7 mouse cellular contexts compared by ENCODE assay signal in genomic region chr11:115321906-115322693, GRCm38 (mm10). TPM values are rescaled to one million over a fixed set of nuclear protein-coding genes. Genes with fewer than 3 reads are reported as not detected.
DNase-seq lines count a peak whose midpoint lies in the region; ATAC-seq and TF ChIP-seq lines count a peak whose summit lies in the region.

Gene Ush1g (minus strand): TSS chr11:115322041.

- no peaks in the 10 kb centered on the region for H3K36me3 ChIP-seq in C2C12 (ENCODE audit: control insufficient read depth, insufficient read depth)
- no peaks in the 10 kb centered on the region for H3K36me3 ChIP-seq in hindbrain, embryonic 16.5 days (ENCODE audit: control insufficient read depth, insufficient read depth, low read length)
- H3K36me3 ChIP-seq in liver, embryonic 15.5 days (replicated peaks), result no peaks in the 10 kb centered on the region
- no peaks in the 10 kb centered on the region for H3K36me3 ChIP-seq in neural tube, embryonic 12.5 days

- no peaks in the 10 kb centered on the region for H3K9me3 ChIP-seq in hindbrain, embryonic 16.5 days (ENCODE audit: control insufficient read depth, low read length)
- no peaks in the 10 kb centered on the region for H3K9me3 ChIP-seq in liver, embryonic 15.5 days (replicated peaks)
- no peaks in the 10 kb centered on the region for H3K9me3 ChIP-seq in neural tube, embryonic 12.5 days

- peak within 1 kb of the TSS; percentile 29 for H3K9ac ChIP-seq in hindbrain, embryonic 16.5 days (ENCODE audit: low read depth, low read length)
- H3K9ac ChIP-seq in liver, embryonic 15.5 days, result no peak within 1 kb of the TSS
- no peak within 1 kb of the TSS for H3K9ac ChIP-seq in neural tube, embryonic 12.5 days

- H3K79me2 ChIP-seq in C2C12 (ENCODE audit: control insufficient read depth, insufficient read depth), result no peaks in the 10 kb centered on the region

- H3K4me3 ChIP-seq in C2C12 (ENCODE audit: insufficient read depth, poor library complexity, severe bottlenecking), result no peak within 1 kb of the TSS
- peak within 1 kb of the TSS; percentile 14; the same call in 1 of the 2 replicates for H3K4me3 ChIP-seq in hindbrain, embryonic 16.5 days (ENCODE audit: low read length)
- peak within 1 kb of the TSS; percentile 5; the same call in 1 of the 2 replicates for H3K4me3 ChIP-seq in liver, embryonic 15.5 days (replicated peaks)
- no peak within 1 kb of the TSS for H3K4me3 ChIP-seq in neural tube, embryonic 12.5 days

- peak within 1 kb of the TSS; percentile 29 for H3K4me2 ChIP-seq in hindbrain, embryonic 16.5 days (ENCODE audit: low read length)
- peak within 1 kb of the TSS; percentile 27; the same call in 1 of the 2 replicates for H3K4me2 ChIP-seq in liver, embryonic 15.5 days
- H3K4me2 ChIP-seq in neural tube, embryonic 12.5 days (replicated peaks), result peak within 1 kb of the TSS; percentile 35

- peak; percentile 51 for DNase-seq in 3134 (ENCODE audit: extremely low read depth, insufficient read length, low spot score)
- peak; percentile 13 for DNase-seq in c-Kit-negative CD71-positive TER-119-positive erythroid progenitor cells, embryonic 14.5 days (ENCODE audit: low read depth, low spot score)

- H3K27me3 ChIP-seq in C2C12 (ENCODE audit: control insufficient read depth, insufficient read depth, insufficient read length), result peaks cover 46% of the 10 kb centered on the region
- peaks cover 66% of the 10 kb centered on the region for H3K27me3 ChIP-seq in hindbrain, embryonic 16.5 days (replicated peaks; ENCODE audit: control insufficient read depth, insufficient read depth, low read length)
- peaks cover 94% of the 10 kb centered on the region for H3K27me3 ChIP-seq in liver, embryonic 15.5 days
- H3K27me3 ChIP-seq in neural tube, embryonic 12.5 days (replicated peaks), result peaks cover 87% of the 10 kb centered on the region

- H3K79me3 ChIP-seq in C2C12 (ENCODE audit: low read depth), result no peaks in the 10 kb centered on the region

- WGBS in hindbrain, embryonic 16.5 days, result 4% methylated on average over 34 of the region's 35 CpGs
- WGBS in liver, embryonic 15.5 days (ENCODE audit: insufficient replicate concordance), result 5% methylated on average over 35 of the region's 35 CpGs
- WGBS in neural tube, embryonic 12.5 days, result 3% methylated on average over 35 of the region's 35 CpGs

- peaks cover 21% of the 10 kb centered on the region for H3K4me1 ChIP-seq in hindbrain, embryonic 16.5 days (ENCODE audit: control insufficient read depth, insufficient read depth, low read depth, low read length)
- peaks cover 3% of the 10 kb centered on the region; the same call in 1 of the 2 replicates for H3K4me1 ChIP-seq in liver, embryonic 15.5 days (replicated peaks)
- H3K4me1 ChIP-seq in neural tube, embryonic 12.5 days, result peaks cover 36% of the 10 kb centered on the region

- no peak within 1 kb of the TSS for H3K27ac ChIP-seq in hindbrain, embryonic 16.5 days (ENCODE audit: low read depth, low read length)
- H3K27ac ChIP-seq in liver, embryonic 15.5 days (replicated peaks), result no peak within 1 kb of the TSS
- H3K27ac ChIP-seq in neural tube, embryonic 12.5 days, result no peak within 1 kb of the TSS

- ATAC-seq in erythroid progenitor cell, adult 5-6 weeks (replicated peaks; ENCODE audit: low FRiP score, poor library complexity, severe bottlenecking), result 0 out of 2 replicates have a peak, but pooled peaks have one; percentile 40
- peak; percentile 54 for ATAC-seq in hindbrain, embryonic 16.5 days
- ATAC-seq in liver, embryonic 15.5 days (ENCODE audit: insufficient read depth), result no peak
- ATAC-seq in neural tube, embryonic 12.5 days (ENCODE audit: low FRiP score, low read depth), result 0 out of 2 replicates have a peak, but pooled peaks have one; percentile 55

- peak; percentile 51 for TF ChIP-seq CTCF in C2C12 (IDR thresholded peaks at IDR 0.05; ENCODE audit: control insufficient read depth, insufficient read depth, insufficient read length)

- no peak within 1 kb of the TSS for H3ac ChIP-seq in C2C12 (ENCODE audit: control insufficient read depth, insufficient read length, low read depth)

TF ChIP-seq in C2C12, 6 proteins besides CTCF, POLR2A, EP300 and RAD21:
- no peak for TF ChIP-seq USF1 (IDR thresholded peaks at IDR 0.05; ENCODE audit: low read depth)
- no peak for TF ChIP-seq MAX (IDR thresholded peaks at IDR 0.05)
- no peak for TF ChIP-seq MYOG (IDR thresholded peaks at IDR 0.05; ENCODE audit: control insufficient read depth, extremely low read depth, insufficient read length)

RNA-seq across cellular contexts. Expression of gene Ush1g, which starts in this region (rescaled TPM):
- 0.01 TPM for polyA plus RNA-seq in C2C12 (2012; fragmentation: generic; extraction: Trizol)
- total RNA-seq in erythroid progenitor cell, adult 5-6 weeks (2015; ENCODE audit: low replicate concordance), result not detected in 2 replicates
- total RNA-seq in erythroid progenitor cell, adult 5-6 weeks (2017; ENCODE audit: low replicate concordance), result not detected in 2 replicates
- polyA plus RNA-seq in hindbrain, embryonic 16.5 days (2015; fragmentation: Nextera tagmentation; extraction: Ambion mirVana), result 0.16 and 0.25 TPM in 2 replicates
- polyA plus RNA-seq in liver, embryonic 15.5 days (2015; fragmentation: Nextera tagmentation; extraction: Ambion mirVana), result 0.20 and 0.22 TPM in 2 replicates
- polyA plus RNA-seq in neural tube, embryonic 12.5 days (2016; fragmentation: Nextera tagmentation; extraction: Ambion mirVana), result 0.08 and 0.28 TPM in 2 replicates

Comparison
In these comparisons a context has a peak if more than half of its experiments do, and no peak if none do; other contexts are left out.
1. Peak in ATAC-seq in erythroid progenitor cell, adult 5-6 weeks; RNA of the gene not detected or under 1 TPM.
2. Peak in ATAC-seq, H3K4me3 ChIP-seq, H3K9ac ChIP-seq and H3K4me2 ChIP-seq in hindbrain, embryonic 16.5 days; RNA of the gene not detected or under 1 TPM.
3. Peak in ATAC-seq and H3K4me2 ChIP-seq in neural tube, embryonic 12.5 days; RNA of the gene not detected or under 1 TPM.